Mouse (Mus musculus) ES-E14 (cell line): ENCODE measurements around the gene Smc1b. TPM values are rescaled to one million over a fixed set of nuclear protein-coding genes. Genes with fewer than 3 reads are reported as not detected.

Experiments
- DNase-seq: peaks from one replicate; pipeline ENCODE4 v3.0.0-alpha.2; 2013; ENCODE audit warnings: low read depth, low spot score
- H3K27ac ChIP-seq: 2 replicates; pipeline ENCODE4 v1.5.1; 2012; ENCODE audit warnings: low read depth, mild to moderate bottlenecking, low read length, moderate library complexity, mixed read lengths; ENCODE audit not compliant: poor library complexity, insufficient read depth, severe bottlenecking
- H3K36me3 ChIP-seq: 2 replicates; pipeline ENCODE4 v1.6.1; 2012; ENCODE audit warnings: mild to moderate bottlenecking, low read length, moderate library complexity, mixed read lengths; ENCODE audit not compliant: control insufficient read depth, poor library complexity, insufficient read depth, severe bottlenecking
- H3K4me1 ChIP-seq, 2 experiments: fragments of 150-350 bp in 1 of 2; sonication (generic) in 1 of 2; 2 replicates each; pipeline ENCODE4 v1.6.1; 2012; ENCODE audit warnings: low read length in 2 of 2, mild to moderate bottlenecking in 1 of 2, mixed read lengths in 1 of 2; ENCODE audit not compliant: control insufficient read depth in 2 of 2, insufficient read depth in 2 of 2, poor library complexity in 1 of 2
- H3K4me3 ChIP-seq, 2 experiments: fragments of 150-350 bp in 1 of 2; sonication (generic) in 1 of 2; 2 replicates each; pipeline ENCODE4 v1.5.1; 2012; ENCODE audit warnings: low read length in 2 of 2, low read depth in 1 of 2, mild to moderate bottlenecking in 1 of 2, mixed read lengths in 1 of 2; ENCODE audit not compliant: insufficient read depth in 1 of 2, poor library complexity in 1 of 2, severe bottlenecking in 1 of 2
- H3K9ac ChIP-seq: 2 replicates; pipeline ENCODE4 v1.6.1; 2012; ENCODE audit warnings: low read depth, mild to moderate bottlenecking, low read length, mixed read lengths; ENCODE audit not compliant: poor library complexity, insufficient read depth, severe bottlenecking
- H3K9me3 ChIP-seq: fragments of 150-350 bp; sonication (generic); 2 replicates; pipeline ENCODE4 v1.6.1; 2012; ENCODE audit warnings: low read depth, mild to moderate bottlenecking, low read length; ENCODE audit not compliant: control insufficient read depth, insufficient read depth
- CHD2 ChIP-seq: IDR thresholded peaks from 2 replicates; pipeline ENCODE4 v1.6.1; 2014; ENCODE audit warnings: mild to moderate bottlenecking, low read depth, low read length, inconsistent platforms
- HCFC1 ChIP-seq: IDR thresholded peaks from 2 replicates; pipeline ENCODE4 v1.6.1; 2012; ENCODE audit warnings: low read length, inconsistent platforms, borderline replicate concordance; ENCODE audit not compliant: insufficient read depth
- MAFK ChIP-seq: IDR thresholded peaks from 2 replicates; pipeline ENCODE4 v1.6.1; 2014; ENCODE audit warnings: mild to moderate bottlenecking, low read depth, low read length, inconsistent platforms; ENCODE audit not compliant: insufficient read depth
- ZC3H11A ChIP-seq: IDR thresholded peaks from 2 replicates; pipeline ENCODE4 v1.6.1; 2012; ENCODE audit warnings: low read depth, mild to moderate bottlenecking, inconsistent platforms, low read length, borderline replicate concordance
- ZNF384 ChIP-seq: IDR thresholded peaks from 2 replicates; pipeline ENCODE4 v1.6.1; 2012; ENCODE audit warnings: low read depth, low read length, inconsistent platforms
- in situ Hi-C, 2 experiments: fragments of 600-800 bp; cut with MboI; formaldehyde crosslinking; loops; one replicate each; pipeline ENCODE4 v1.15.1; 2025; ENCODE audit warnings: low sequenced_read_pairs in 2 of 2, inconsistent platforms in 1 of 2; ENCODE audit not compliant: unreplicated experiment in 2 of 2
- total RNA-seq: library from RNA; depleted of rRNA; stranded (reverse); fragments of 300-350 nt; gene quantifications from 2 replicates; pipeline ENCODE4 v1.2.3, GENCODE M21; 2012

The Smc1b gene
- total RNA-seq, 1 experiment: 8.7 TPM

- Histone ChIP-seq H3K4me1 (no peaks in the 10 kb centered on the region), H3K4me3 (no peak overlapping the region), H3K9me3 (no peaks in the 10 kb centered on the region), H3K36me3 (no peaks in the 10 kb centered on the region), H3K9ac (no peak overlapping the region), H3K27ac (no peak overlapping the region)
- peak; percentile 95 for DNase-seq
- in situ Hi-C loops: no loop called here
- TF ChIP-seq HCFC1 (no peak), ZC3H11A (no peak), ZNF384 (no peak), CHD2 (no peak), MAFK (no peak)
Observed at GRCm38 (mm10) chr15:85177576-85177975, 45.8 kb upstream of the Smc1b start.

- no peak overlapping the region for H3K9ac ChIP-seq
- H3K4me1 ChIP-seq: no peaks in the 10 kb centered on the region
- no peak overlapping the region for H3K4me3 ChIP-seq
- DNase-seq: no peak
- in situ Hi-C loops: no loop called here
- no peak for TF ChIP-seq MAFK
- TF ChIP-seq HCFC1: no peak
- no peak for TF ChIP-seq ZNF384
- TF ChIP-seq ZC3H11A: no peak
- no peak for TF ChIP-seq CHD2
- H3K36me3 ChIP-seq: no peaks in the 10 kb centered on the region
- H3K9me3 ChIP-seq: no peaks in the 10 kb centered on the region
- no peak overlapping the region for H3K27ac ChIP-seq
Observed at GRCm38 (mm10) chr15:85174060-85174459, 42.3 kb upstream of the Smc1b start.

- Histone ChIP-seq H3K36me3 (no peaks in the 10 kb centered on the region), H3K27ac (no peak overlapping the region), H3K9me3 (no peaks in the 10 kb centered on the region), H3K4me3 (no peak overlapping the region), H3K9ac (no peak overlapping the region), H3K4me1 (no peaks in the 10 kb centered on the region)
- no peak for DNase-seq
- in situ Hi-C loops: no loop called here
- TF ChIP-seq ZC3H11A (no peak), MAFK (no peak), CHD2 (no peak)
Observed at GRCm38 (mm10) chr15:85173425-85173824, 41.7 kb upstream of the Smc1b start.

- no peak for TF ChIP-seq CHD2
- no peak for TF ChIP-seq HCFC1
- TF ChIP-seq ZC3H11A: no peak
- no peak for TF ChIP-seq MAFK
- no peak for TF ChIP-seq ZNF384
- Histone ChIP-seq H3K9ac (no peak overlapping the region), H3K27ac (no peak overlapping the region), H3K4me1 (no peaks in the 10 kb centered on the region), H3K36me3 (no peaks in the 10 kb centered on the region), H3K9me3 (no peaks in the 10 kb centered on the region), H3K4me3 (no peak overlapping the region)
- no peak for DNase-seq
- in situ Hi-C loops: no loop called here
Observed at GRCm38 (mm10) chr15:85172054-85172453, 40.3 kb upstream of the Smc1b start.

- Histone ChIP-seq H3K4me3 (no peak overlapping the region), H3K9me3 (no peaks in the 10 kb centered on the region), H3K4me1 (peaks cover 0 to 4% of the 10 kb centered on the region in 2 experiments; a peak in 1 of 4 replicates), H3K36me3 (no peaks in the 10 kb centered on the region), H3K9ac (no peak overlapping the region), H3K27ac (no peak overlapping the region)
- no peak for DNase-seq
- in situ Hi-C loops: no loop called here
- TF ChIP-seq MAFK (no peak), ZNF384 (no peak), ZC3H11A (no peak), CHD2 (no peak), HCFC1 (no peak)
Observed at GRCm38 (mm10) chr15:85167086-85167679, 35.4 kb upstream of the Smc1b start.
